Mouse (Mus musculus): ENCODE measurements around the gene Gpsm3. TPM values are rescaled to one million over a fixed set of nuclear protein-coding genes. Genes with fewer than 3 reads are reported as not detected.

The Gpsm3 gene
- polyA plus RNA-seq, 1 experiment, result 3.5 TPM

- peak overlapping the region; percentile 75 for H3K4me3 ChIP-seq (ENCODE audit: insufficient read depth, low read length)
- peaks cover 5% of the 10 kb centered on the region; the same call in 1 of the 2 replicates for H3K4me1 ChIP-seq (ENCODE audit: control insufficient read depth, insufficient read depth, low read length)
- H3K27ac ChIP-seq (ENCODE audit: insufficient read depth, low read length), result peak overlapping the region; percentile 21
- TF ChIP-seq CTCF (IDR thresholded peaks at IDR 0.05; ENCODE audit: extremely low read depth, insufficient read depth, low read length) (no peak), POLR2A (IDR thresholded peaks at IDR 0.05; ENCODE audit: extremely low read depth, insufficient read depth, low read length) (no peak)
Observed at GRCm38 (mm10) chr17:34631647-34632046, 42.0 kb downstream of the Gpsm3 start.

GRCm38 (mm10) chr17:34632261-34632691, 42.7 kb downstream of the Gpsm3 start:
- peaks cover 5% of the 10 kb centered on the region; the same call in 1 of the 2 replicates for H3K4me1 ChIP-seq (ENCODE audit: control insufficient read depth, insufficient read depth, low read length)
- H3K4me3 ChIP-seq (ENCODE audit: insufficient read depth, low read length), result peak overlapping the region; percentile 75
- peak overlapping the region; percentile 50; the same call in 1 of the 2 replicates for H3K27ac ChIP-seq (ENCODE audit: insufficient read depth, low read length)
- TF ChIP-seq POLR2A (IDR thresholded peaks at IDR 0.05; ENCODE audit: extremely low read depth, insufficient read depth, low read length), result peak; percentile 64; the same call in 1 of the 2 replicates
- no peak for TF ChIP-seq CTCF (IDR thresholded peaks at IDR 0.05; ENCODE audit: extremely low read depth, insufficient read depth, low read length)

- Histone ChIP-seq H3K4me1 (ENCODE audit: control insufficient read depth, insufficient read depth, low read length) (no peaks in the 10 kb centered on the region), H3K27ac (ENCODE audit: insufficient read depth, low read length) (no peak overlapping the region), H3K4me3 (ENCODE audit: insufficient read depth, low read length) (no peak overlapping the region)
- TF ChIP-seq CTCF (IDR thresholded peaks at IDR 0.05; ENCODE audit: extremely low read depth, insufficient read depth, low read length) (no peak), POLR2A (IDR thresholded peaks at IDR 0.05; ENCODE audit: extremely low read depth, insufficient read depth, low read length) (no peak)
Observed at GRCm38 (mm10) chr17:34635671-34636070, 46.1 kb downstream of the Gpsm3 start.

- TF ChIP-seq CTCF (IDR thresholded peaks at IDR 0.05; ENCODE audit: extremely low read depth, insufficient read depth, low read length) (no peak), POLR2A (IDR thresholded peaks at IDR 0.05; ENCODE audit: extremely low read depth, insufficient read depth, low read length) (no peak)
- 0 out of 2 replicates have a peak, but pooled peaks cover 1% of the 10 kb centered on the region for H3K4me1 ChIP-seq (ENCODE audit: control insufficient read depth, insufficient read depth, low read length)
- H3K4me3 ChIP-seq (ENCODE audit: insufficient read depth, low read length), result no peak overlapping the region
- H3K27ac ChIP-seq (ENCODE audit: insufficient read depth, low read length), result no peak overlapping the region
Observed at GRCm38 (mm10) chr17:34637459-34637858, 47.9 kb downstream of the Gpsm3 start.

- TF ChIP-seq CTCF (IDR thresholded peaks at IDR 0.05; ENCODE audit: extremely low read depth, insufficient read depth, low read length), result no peak
- no peak for TF ChIP-seq POLR2A (IDR thresholded peaks at IDR 0.05; ENCODE audit: extremely low read depth, insufficient read depth, low read length)
- Histone ChIP-seq H3K4me3 (ENCODE audit: insufficient read depth, low read length) (no peak overlapping the region), H3K27ac (ENCODE audit: insufficient read depth, low read length) (no peak overlapping the region)
Observed at GRCm38 (mm10) chr17:34639461-34640255, 50.1 kb downstream of the Gpsm3 start.

GRCm38 (mm10) chr17:34640778-34641601, 51.4 kb downstream of the Gpsm3 start:
- peak overlapping the region; percentile 20 for H3K27ac ChIP-seq (ENCODE audit: insufficient read depth, low read length)
- TF ChIP-seq POLR2A (IDR thresholded peaks at IDR 0.05; ENCODE audit: extremely low read depth, insufficient read depth, low read length) (no peak), CTCF (IDR thresholded peaks at IDR 0.05; ENCODE audit: extremely low read depth, insufficient read depth, low read length) (peak; percentile 13; the same call in 1 of the 2 replicates)
- 0 out of 2 replicates have a peak, but pooled peaks cover 1% of the 10 kb centered on the region for H3K4me1 ChIP-seq (ENCODE audit: control insufficient read depth, insufficient read depth, low read length)
- no peak overlapping the region for H3K4me3 ChIP-seq (ENCODE audit: insufficient read depth, low read length)

More at GRCm38 (mm10) chr17:34639461-34640255, 50.1 kb downstream of the Gpsm3 start:
- H3K4me1 ChIP-seq (ENCODE audit: control insufficient read depth, insufficient read depth, low read length), result 0 out of 2 replicates have a peak, but pooled peaks cover 1% of the 10 kb centered on the region

Other genes with a start within 250 kb of the Gpsm3 start
- gene Btnl2, start 235.0 kb upstream of the Gpsm3 start, polyA plus RNA-seq (2012; rRNA removed), result not detected in 2 replicates
- 0.04 TPM in 1 of 2 replicates, not detected in the other for gene Btnl1, start 212.7 kb upstream of the Gpsm3 start, polyA plus RNA-seq (2012; rRNA removed)
- gene BC051142, start 191.0 kb upstream of the Gpsm3 start, polyA plus RNA-seq (2012; rRNA removed), result 7.4 and 8.7 TPM in 2 replicates
- gene Btnl4, start 112.5 kb upstream of the Gpsm3 start, polyA plus RNA-seq (2012; rRNA removed), result not detected in 2 replicates
- gene Btnl6, start 72.5 kb upstream of the Gpsm3 start, polyA plus RNA-seq (2012; rRNA removed), result not detected in 2 replicates
- 3.4 and 3.8 TPM in 2 replicates for gene Notch4, start 25.5 kb upstream of the Gpsm3 start, polyA plus RNA-seq (2012; rRNA removed)
- gene Pbx2, start 1.5 kb downstream of the Gpsm3 start, polyA plus RNA-seq (2012; rRNA removed), result 66.2 and 72.6 TPM in 2 replicates
- 1.5 and 1.6 TPM in 2 replicates for gene Ager, start 8.1 kb downstream of the Gpsm3 start, polyA plus RNA-seq (2012; rRNA removed)
- 125 and 130 TPM in 2 replicates for gene Rnf5, start 13.9 kb downstream of the Gpsm3 start, polyA plus RNA-seq (2012; rRNA removed)
- 225 and 236 TPM in 2 replicates for gene Agpat1, start 14.5 kb downstream of the Gpsm3 start, polyA plus RNA-seq (2012; rRNA removed)
- gene Egfl8, start 26.2 kb downstream of the Gpsm3 start, polyA plus RNA-seq (2012; rRNA removed), result 5.3 and 6.1 TPM in 2 replicates
- 31.1 and 32.7 TPM in 2 replicates for gene Ppt2, start 38.7 kb downstream of the Gpsm3 start, polyA plus RNA-seq (2012; rRNA removed)
- 160 and 165 TPM in 2 replicates for gene Prrt1, start 39.7 kb downstream of the Gpsm3 start, polyA plus RNA-seq (2012; rRNA removed)
- 7.8 and 8.7 TPM in 2 replicates for gene Fkbpl, start 55.0 kb downstream of the Gpsm3 start, polyA plus RNA-seq (2012; rRNA removed)
- gene Atf6b, start 57.3 kb downstream of the Gpsm3 start, polyA plus RNA-seq (2012; rRNA removed), result 59.6 and 64.1 TPM in 2 replicates
- 2.2 and 2.6 TPM in 2 replicates for gene Tnxb, start 80.7 kb downstream of the Gpsm3 start, polyA plus RNA-seq (2012; rRNA removed)
- gene C4b, start 154.1 kb downstream of the Gpsm3 start, polyA plus RNA-seq (2012; rRNA removed), result 10.7 and 14.8 TPM in 2 replicates
- not detected in 2 replicates for gene Cyp21a1, start 214.8 kb downstream of the Gpsm3 start, polyA plus RNA-seq (2012; rRNA removed)
- 80.0 and 80.7 TPM in 2 replicates for gene Stk19, start 247.1 kb downstream of the Gpsm3 start, polyA plus RNA-seq (2012; rRNA removed)
- gene Dxo, start 247.2 kb downstream of the Gpsm3 start, polyA plus RNA-seq (2012; rRNA removed), result 53.1 and 55.5 TPM in 2 replicates

Data from cortical plate, adult 2 months (tissue).